ENCODE assay signal across 17 mouse cellular contexts in the genomic region with DNA sequence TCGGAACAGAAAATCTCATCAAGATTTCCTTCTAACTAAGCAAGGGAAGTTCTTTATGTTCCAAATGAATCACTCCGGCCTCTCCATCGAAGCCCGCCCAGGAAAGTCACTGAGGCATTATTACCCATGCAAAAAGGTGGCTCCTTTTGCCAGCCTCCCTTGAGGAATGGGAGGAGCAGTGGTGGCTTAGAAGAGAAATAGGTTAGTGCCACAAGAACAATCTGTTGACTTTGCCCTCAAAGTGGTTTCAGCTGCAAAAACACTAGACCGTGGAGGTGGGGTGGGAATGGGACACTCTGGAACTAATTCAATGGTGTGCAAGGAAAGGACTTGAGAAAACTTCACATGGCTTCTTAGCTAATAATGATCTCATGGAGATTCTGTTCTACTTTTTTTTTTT. TPM values are rescaled to one million over a fixed set of nuclear protein-coding genes. Genes with fewer than 3 reads are reported as not detected.
A peak's percentile ranks its signal among the peaks of the same experiment; 100 is the strongest.
DNase-seq lines count a peak whose midpoint lies in the region; ATAC-seq and TF ChIP-seq lines count a peak whose summit lies in the region.
"Had no signal": no experiment of that assay in that cellular context is flagged by ENCODE, and none has a peak within 500 bp of the region (broad histone marks: within the 10 kb centered on the region; RNA-seq: fewer than 3 reads in every experiment).

No protein-coding gene starts in this region.

- H3K4me3 ChIP-seq in heart, adult 2 months: no peak overlapping the region
- no peak overlapping the region for H3K4me3 ChIP-seq in kidney, embryonic 14.5 days (ENCODE audit: low read length)
- H3K4me3 ChIP-seq: neural tube, embryonic 15.5 days had no signal

- peak overlapping the region; percentile 1; the same call in 1 of the 2 replicates for H3K27ac ChIP-seq in heart, adult 2 months
- no peak overlapping the region for H3K27ac ChIP-seq in kidney, embryonic 14.5 days (ENCODE audit: low read depth, low read length)
- H3K27ac ChIP-seq: liver, embryonic 14.5 days; neural tube, embryonic 15.5 days had no signal

- H3K9ac ChIP-seq in heart, adult 2 months (ENCODE audit: low read depth, low read length): no peak overlapping the region
- no peak overlapping the region for H3K9ac ChIP-seq in kidney, embryonic 14.5 days (ENCODE audit: low read depth, low read length)
- H3K9ac ChIP-seq: liver, embryonic 14.5 days; neural tube, embryonic 15.5 days had no signal

- no peak for TF ChIP-seq POLR2A in heart, adult 2 months (IDR thresholded peaks at IDR 0.05; ENCODE audit: insufficient read depth, low read depth, low read length)

- H3K9me3 ChIP-seq in kidney, embryonic 14.5 days (ENCODE audit: control insufficient read depth, low read length): no peaks in the 10 kb centered on the region
- H3K9me3 ChIP-seq: G1E; neural tube, embryonic 15.5 days had no signal

- intact Hi-C loops in heart, adult 2 months (cut with DNase I): no loop called here

- H3K27me3 ChIP-seq in heart, adult 2 months (ENCODE audit: control insufficient read depth, insufficient read depth, low read length): no peaks in the 10 kb centered on the region
- no peaks in the 10 kb centered on the region for H3K27me3 ChIP-seq in kidney, embryonic 14.5 days (ENCODE audit: control insufficient read depth, insufficient read depth, low read length)

- H3K36me3 ChIP-seq in heart, adult 2 months (ENCODE audit: control insufficient read depth, insufficient read depth, low read length): peaks cover 24% of the 10 kb centered on the region
- peaks cover 3% of the 10 kb centered on the region; the same call in 1 of the 2 replicates for H3K36me3 ChIP-seq in kidney, embryonic 14.5 days (ENCODE audit: control insufficient read depth, insufficient read depth, low read length)
- H3K36me3 ChIP-seq: neural tube, embryonic 15.5 days had no signal

- TF ChIP-seq CTCF in heart, adult 2 months (IDR thresholded peaks at IDR 0.05): no peak

- no peak for TF ChIP-seq EP300 in heart, adult 2 months (IDR thresholded peaks at IDR 0.05; ENCODE audit: insufficient read depth, low read depth, low read length)

- peaks cover 12% of the 10 kb centered on the region for H3K4me1 ChIP-seq in heart, adult 2 months (ENCODE audit: control insufficient read depth, insufficient read depth, low read length)
- H3K4me1 ChIP-seq in kidney, embryonic 14.5 days (ENCODE audit: control insufficient read depth, insufficient read depth, low read length): peaks cover 9% of the 10 kb centered on the region

- no peak for DNase-seq in heart, adult 2 months
- no peak for DNase-seq in heart, adult 8-10 months (ENCODE audit: low spot score)
- peak; percentile 70 to 76 for DNase-seq in kidney, adult 8-10 months
- DNase-seq in kidney, postnatal 10 days: peak; percentile 36
- DNase-seq in lung, postnatal 25 days (ENCODE audit: low spot score): peak; percentile 76
- no peak for DNase-seq in adrenal gland, postnatal 10 days
- DNase-seq in ovary, postnatal 36 days (ENCODE audit: low spot score): no peak
- DNase-seq: adrenal gland, postnatal 14 days; cerebellum, postnatal 14 days; gastrocnemius, postnatal 14 days; layer of hippocampus, postnatal 36 days; right cerebral cortex, adult 18-20 months had no signal

- no peak for ATAC-seq in kidney, embryonic 14.5 days (ENCODE audit: low FRiP score, low TSS enrichment)
- ATAC-seq: intestine, postnatal 0 days had no signal

- peaks cover 4% of the 10 kb centered on the region for H3K79me2 ChIP-seq in heart, adult 2 months (replicated peaks; ENCODE audit: control insufficient read depth, insufficient read depth, low read length)

- WGBS in heart, adult 2 months: 63% methylated on average over 5 of the region's 5 CpGs
- 59% methylated on average over 5 of the region's 5 CpGs for WGBS in kidney, embryonic 14.5 days

- no peak overlapping the region for H3K4me2 ChIP-seq in kidney, embryonic 14.5 days (replicated peaks; ENCODE audit: low read depth, low read length)
- H3K4me2 ChIP-seq: neural tube, embryonic 15.5 days had no signal

RNA-seq across cellular contexts. Expression of a gene that starts 3.2 kb away (rescaled TPM):
- total RNA-seq in heart, adult 2 months (2021): 10 to 100 TPM; 37.9 to 47.6 TPM
- 14.0 and 32.8 TPM in 2 replicates for polyA plus RNA-seq in heart, adult 2 months (2012; rRNA removed)
- total RNA-seq in heart, adult 8-10 months (2022): 10 to 100 TPM; 33.9 to 36.9 (median 36.4) TPM
- 13.8 and 22.4 TPM in 2 replicates for polyA plus RNA-seq in kidney, embryonic 14.5 days (2014; fragmentation: Nextera tagmentation; extraction: Ambion mirVana)
- total RNA-seq in adrenal gland, postnatal 10 days (2021): 100 to 1,000 TPM; 100 to 111 TPM

RNA-seq across cellular contexts. Expression of a gene that starts 30.7 kb away (rescaled TPM):
- total RNA-seq in heart, adult 2 months (2021): 10 to 100 TPM; 12.1 to 13.5 TPM
- polyA plus RNA-seq in heart, adult 2 months (2012; rRNA removed): 11.0 and 11.8 TPM in 2 replicates
- 10 to 100 TPM; 11.5 to 13.4 (median 12.8) TPM for total RNA-seq in heart, adult 8-10 months (2022)
- polyA plus RNA-seq in kidney, embryonic 14.5 days (2014; fragmentation: Nextera tagmentation; extraction: Ambion mirVana): 16.6 and 26.8 TPM in 2 replicates
- 10 to 100 TPM; 25.9 to 27.6 TPM for total RNA-seq in adrenal gland, postnatal 10 days (2021)

Comparison
In these comparisons a context has a peak if more than half of its experiments do, and no peak if none do; other contexts are left out.
1. DNase-seq: peak in kidney, adult 8-10 months (2 of 2), kidney, postnatal 10 days (single experiment) and lung, postnatal 25 days (single experiment); none in heart, adult 2 months (0 of 2), heart, adult 8-10 months (single experiment), adrenal gland, postnatal 10 days (single experiment) and ovary, postnatal 36 days (single experiment).